Mouse (Mus musculus) bone marrow macrophage, adult 2 months (primary cell): Measurements from ENCODE around the gene Pcdh20.

Experiments used
- CTCF ChIP-seq: IDR thresholded peaks from 2 replicates; pipeline ENCODE4 v1.5.1; 2012; ENCODE audit warnings: low read depth, mild to moderate bottlenecking, low read length, moderate library complexity
- POLR2A ChIP-seq: IDR thresholded peaks from 2 replicates; pipeline ENCODE4 v1.6.1; 2012; ENCODE audit warnings: mild to moderate bottlenecking, low read depth, low read length, borderline replicate concordance

GRCm38 (mm10) chr14:88469956-88470355, 1.2 kb downstream of the Pcdh20 start:
- TF ChIP-seq POLR2A (no peak), CTCF (no peak)
